20 mouse cellular contexts compared by ENCODE assay signal in the genomic region with DNA sequence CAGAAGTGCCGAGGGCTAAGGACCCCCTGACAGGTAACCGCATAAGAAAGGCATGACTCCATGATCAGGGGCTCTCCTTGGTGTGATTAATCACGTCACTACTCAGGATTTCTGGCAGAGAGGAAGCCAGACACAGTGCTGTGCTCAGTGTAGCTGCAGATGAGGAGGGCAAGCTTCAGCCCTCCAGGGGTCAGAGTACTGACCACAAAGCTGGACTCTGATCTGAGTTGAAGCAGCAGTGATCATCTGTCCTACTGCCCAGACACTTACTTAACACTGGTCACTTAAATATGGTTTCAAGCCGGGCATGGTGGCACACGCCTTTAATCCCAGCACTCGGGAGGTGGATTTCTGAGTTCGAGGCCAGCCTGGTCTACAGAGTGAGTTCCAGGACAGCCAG.
"Had no signal": no experiment of that assay in that cellular context is flagged by ENCODE, and none has a peak within 500 bp of the region (broad histone marks: within the 10 kb centered on the region; RNA-seq: fewer than 3 reads in every experiment).

No protein-coding gene starts in this region.

- ATAC-seq: intestine, postnatal 0 days had no signal

- H3K27ac ChIP-seq: kidney, postnatal 0 days; limb, embryonic 12.5 days; limb, embryonic 15.5 days; liver, embryonic 14.5 days; lung, embryonic 15.5 days; neural tube, embryonic 13.5 days; stomach, embryonic 15.5 days had no signal

- H3K36me3 ChIP-seq: limb, embryonic 12.5 days; limb, embryonic 15.5 days; lung, embryonic 15.5 days; neural tube, embryonic 13.5 days; stomach, embryonic 15.5 days had no signal

- DNase-seq: kidney, postnatal 4 days; left cerebral cortex, postnatal 4 days; lung, adult 18-20 months; lung, postnatal 10 days; lung, postnatal 4 days; midbrain, embryonic 14.5 days; retina, postnatal 1 day; right cerebral cortex, postnatal 25 days; spleen, adult 18-20 months; thymus, postnatal 25 days had no signal

- H3K9ac ChIP-seq: limb, embryonic 12.5 days; limb, embryonic 15.5 days; liver, embryonic 14.5 days; lung, embryonic 15.5 days; neural tube, embryonic 13.5 days; stomach, embryonic 15.5 days had no signal

- H3K4me2 ChIP-seq: limb, embryonic 12.5 days; limb, embryonic 15.5 days; lung, embryonic 15.5 days; midbrain, embryonic 11.5 days; neural tube, embryonic 13.5 days; stomach, embryonic 15.5 days had no signal

- H3K27me3 ChIP-seq: limb, embryonic 12.5 days; limb, embryonic 15.5 days; lung, embryonic 15.5 days; neural tube, embryonic 13.5 days; stomach, embryonic 15.5 days had no signal

- H3K4me3 ChIP-seq: limb, embryonic 12.5 days; limb, embryonic 15.5 days; lung, embryonic 15.5 days; myocyte; neural tube, embryonic 13.5 days; stomach, embryonic 15.5 days had no signal

- H3K9me3 ChIP-seq: limb, embryonic 12.5 days; limb, embryonic 15.5 days; lung, embryonic 15.5 days; neural tube, embryonic 13.5 days; stomach, embryonic 15.5 days had no signal
